ENCODE assay signal across 30 mouse cellular contexts in genomic region chrX:168571808-168572207, GRCm38 (mm10). TPM values are rescaled to one million over a fixed set of nuclear protein-coding genes. Genes with fewer than 3 reads are reported as not detected.
"Had no signal": no experiment of that assay in that cellular context is flagged by ENCODE, and none has a peak within 500 bp of the region (broad histone marks: within the 10 kb centered on the region; RNA-seq: fewer than 3 reads in every experiment).

No protein-coding gene starts in this region.

- H3K9ac ChIP-seq: embryonic facial prominence, embryonic 12.5 days; embryonic facial prominence, embryonic 13.5 days; embryonic facial prominence, embryonic 15.5 days; forebrain, embryonic 12.5 days; forebrain, embryonic 13.5 days; forebrain, embryonic 15.5 days; forebrain, postnatal 0 days had no signal

- H3K4me1 ChIP-seq: embryonic facial prominence, embryonic 10.5 days; embryonic facial prominence, embryonic 12.5 days; embryonic facial prominence, embryonic 13.5 days; embryonic facial prominence, embryonic 15.5 days; forebrain, embryonic 10.5 days; forebrain, embryonic 12.5 days; forebrain, embryonic 13.5 days; forebrain, embryonic 15.5 days had no signal

- H3K9me3 ChIP-seq: embryonic facial prominence, embryonic 10.5 days; embryonic facial prominence, embryonic 12.5 days; embryonic facial prominence, embryonic 13.5 days; embryonic facial prominence, embryonic 15.5 days; forebrain, embryonic 10.5 days; forebrain, embryonic 12.5 days; forebrain, embryonic 13.5 days; forebrain, embryonic 15.5 days had no signal

- ATAC-seq: forebrain, embryonic 13.5 days; forebrain, embryonic 14.5 days; forebrain, embryonic 15.5 days; forebrain, embryonic 16.5 days; forebrain, postnatal 0 days had no signal

- H3K36me3 ChIP-seq: embryonic facial prominence, embryonic 10.5 days; embryonic facial prominence, embryonic 12.5 days; embryonic facial prominence, embryonic 13.5 days; embryonic facial prominence, embryonic 15.5 days; forebrain, embryonic 10.5 days; forebrain, embryonic 12.5 days; forebrain, embryonic 15.5 days had no signal

- DNase-seq: cerebellum, adult 2 months; cerebellum, adult 8-10 months; cerebellum, adult 9-10 months; cerebellum, adult 9-11 months; cerebellum, postnatal 10 days; cerebellum, postnatal 14 days; cerebellum, postnatal 25 days; cerebellum, postnatal 36 days; embryo, embryonic 11 days; forebrain, postnatal 0 days; gastrocnemius, adult 2 months; gastrocnemius, postnatal 10 days; gastrocnemius, postnatal 14 days; gastrocnemius, postnatal 25 days; gastrocnemius, postnatal 36 days; heart, adult 11 months; heart, adult 18-20 months; heart, adult 2 months had no signal

- H3K4me2 ChIP-seq: embryonic facial prominence, embryonic 12.5 days; embryonic facial prominence, embryonic 13.5 days; embryonic facial prominence, embryonic 15.5 days; forebrain, embryonic 12.5 days; forebrain, embryonic 13.5 days; forebrain, embryonic 15.5 days had no signal

- H3K4me3 ChIP-seq: embryonic facial prominence, embryonic 10.5 days; embryonic facial prominence, embryonic 12.5 days; embryonic facial prominence, embryonic 13.5 days; embryonic facial prominence, embryonic 15.5 days; erythroblast, embryonic 14.5 days; forebrain, embryonic 10.5 days; forebrain, embryonic 12.5 days; forebrain, embryonic 13.5 days; forebrain, embryonic 15.5 days; gastrocnemius, adult 2 months; heart, adult 2 months had no signal

- H3K27ac ChIP-seq: embryonic facial prominence, embryonic 10.5 days; embryonic facial prominence, embryonic 12.5 days; embryonic facial prominence, embryonic 13.5 days; embryonic facial prominence, embryonic 15.5 days; forebrain, embryonic 10.5 days; forebrain, embryonic 12.5 days; forebrain, embryonic 13.5 days; forebrain, embryonic 15.5 days; gastrocnemius, adult 2 months; heart, adult 2 months had no signal

- H3K27me3 ChIP-seq: embryonic facial prominence, embryonic 15.5 days; forebrain, embryonic 13.5 days; forebrain, embryonic 15.5 days had no signal

RNA-seq across cellular contexts. Expression of gene Frmpd4, which starts 5.2 kb away (rescaled TPM):
- total RNA-seq: common myeloid progenitor, adult 5-6 weeks; heart, adult 18-20 months; heart, adult 2 months had no signal
- polyA plus RNA-seq: erythroblast, embryonic 14.5 days; heart, adult 2 months had no signal
